ENCODE assay signal across 17 mouse cellular contexts in genomic region chr14:47632419-47632818, GRCm38 (mm10). TPM values are rescaled to one million over a fixed set of nuclear protein-coding genes. Genes with fewer than 3 reads are reported as not detected.
DNase-seq lines count a peak whose midpoint lies in the region; ATAC-seq lines count a peak whose summit lies in the region.
"Had no signal": no experiment of that assay in that cellular context is flagged by ENCODE, and none has a peak within 500 bp of the region (broad histone marks: within the 10 kb centered on the region; RNA-seq: fewer than 3 reads in every experiment).

No protein-coding gene starts in this region.

- H3K4me1 ChIP-seq in heart, embryonic 10.5 days: peaks cover 35% of the 10 kb centered on the region
- H3K4me1 ChIP-seq in heart, embryonic 14.5 days (ENCODE audit: control insufficient read depth in 2 of 2, insufficient read depth in 2 of 2, low read length in 2 of 2): peaks cover 29 to 31% of the 10 kb centered on the region in 2 experiments
- H3K4me1 ChIP-seq: forebrain, embryonic 15.5 days; intestine, embryonic 15.5 days had no signal

- no peaks in the 10 kb centered on the region for H3K27me3 ChIP-seq in heart, embryonic 10.5 days (ENCODE audit: insufficient read depth, poor library complexity, severe bottlenecking)
- H3K27me3 ChIP-seq in heart, embryonic 14.5 days (ENCODE audit: control insufficient read depth, insufficient read depth, low read length): no peaks in the 10 kb centered on the region
- H3K27me3 ChIP-seq: embryonic facial prominence, embryonic 12.5 days; forebrain, embryonic 15.5 days; hindbrain, embryonic 13.5 days; intestine, embryonic 15.5 days; kidney, embryonic 15.5 days had no signal

- WGBS in heart, embryonic 10.5 days: 53% methylated on average over 1 of the region's 1 CpGs
- WGBS in heart, embryonic 14.5 days: 15% methylated on average over 1 of the region's 1 CpGs

- no peaks in the 10 kb centered on the region for H3K36me3 ChIP-seq in heart, embryonic 10.5 days
- H3K36me3 ChIP-seq in heart, embryonic 14.5 days (ENCODE audit: control insufficient read depth, insufficient read depth, low read length): no peaks in the 10 kb centered on the region
- H3K36me3 ChIP-seq: embryonic facial prominence, embryonic 12.5 days; forebrain, embryonic 15.5 days; hindbrain, embryonic 13.5 days; intestine, embryonic 15.5 days; kidney, embryonic 15.5 days had no signal

- no peaks in the 10 kb centered on the region for H3K9me3 ChIP-seq in heart, embryonic 10.5 days
- H3K9me3 ChIP-seq in heart, embryonic 14.5 days (ENCODE audit: control insufficient read depth, low read length): no peaks in the 10 kb centered on the region
- H3K9me3 ChIP-seq: embryonic facial prominence, embryonic 12.5 days; forebrain, embryonic 15.5 days; hindbrain, embryonic 13.5 days; intestine, embryonic 15.5 days; kidney, embryonic 15.5 days had no signal

- peak; percentile 51 to 67 for DNase-seq in heart, adult 9 months (ENCODE audit: low spot score in 2 of 2)
- DNase-seq in heart, embryonic 10.5 days (ENCODE audit: low spot score): no peak
- peak; percentile 51 to 70 for DNase-seq in heart, postnatal 10 days
- DNase-seq in gastrocnemius, postnatal 25 days: no peak
- no peak for DNase-seq in thymus, postnatal 0 days (ENCODE audit: low spot score)
- no peak for DNase-seq in adrenal gland, postnatal 25 days
- DNase-seq: adrenal gland, adult 8-10 months; cerebellum, adult 11 months; cerebellum, adult 8-10 months; cerebellum, postnatal 14 days; kidney, adult 18-20 months had no signal

- peak; percentile 54 for ATAC-seq in heart, embryonic 14.5 days (ENCODE audit: insufficient number of reproducible peaks, insufficient read depth, low FRiP score, low read depth)
- ATAC-seq: forebrain, embryonic 15.5 days; intestine, embryonic 15.5 days had no signal

- intact Hi-C loops in heart, postnatal 10 days (cut with DNase I): no loop called here

- no peak overlapping the region for H3K9ac ChIP-seq in heart, embryonic 14.5 days (ENCODE audit: low read length)
- H3K9ac ChIP-seq: embryonic facial prominence, embryonic 12.5 days; forebrain, embryonic 15.5 days; hindbrain, embryonic 13.5 days; intestine, embryonic 15.5 days; kidney, embryonic 15.5 days had no signal

- no peak overlapping the region for H3K4me3 ChIP-seq in heart, embryonic 10.5 days
- H3K4me3 ChIP-seq in heart, embryonic 14.5 days (ENCODE audit: control insufficient read depth in 1 of 2, insufficient read depth in 1 of 2, low read depth in 1 of 2, low read length in 2 of 2): no peak overlapping the region
- H3K4me3 ChIP-seq: embryonic facial prominence, embryonic 12.5 days; forebrain, embryonic 15.5 days; hindbrain, embryonic 13.5 days; intestine, embryonic 15.5 days; kidney, embryonic 15.5 days had no signal

- H3K4me2 ChIP-seq in heart, embryonic 14.5 days (ENCODE audit: low read length): no peak overlapping the region
- H3K4me2 ChIP-seq: embryonic facial prominence, embryonic 12.5 days; forebrain, embryonic 15.5 days; hindbrain, embryonic 13.5 days; intestine, embryonic 15.5 days; kidney, embryonic 15.5 days had no signal

- H3K27ac ChIP-seq in heart, embryonic 10.5 days: peak overlapping the region; percentile 57
- peak overlapping the region; percentile 57 to 79 for H3K27ac ChIP-seq in heart, embryonic 14.5 days (replicated peaks in 1 of 2; ENCODE audit: control insufficient read depth in 1 of 2, insufficient read depth in 1 of 2, low read depth in 2 of 2, low read length in 2 of 2)
- H3K27ac ChIP-seq: embryonic facial prominence, embryonic 12.5 days; forebrain, embryonic 15.5 days; hindbrain, embryonic 13.5 days; intestine, embryonic 15.5 days; kidney, embryonic 15.5 days had no signal

RNA-seq across cellular contexts. Expression of gene Ktn1, which starts 15.8 kb away (rescaled TPM):
- polyA plus RNA-seq in heart, embryonic 10.5 days (2016; fragmentation: Nextera tagmentation; extraction: Ambion mirVana): 73.1 and 82.3 TPM in 2 replicates
- polyA plus RNA-seq in heart, embryonic 14.5 days (2014; fragmentation: Nextera tagmentation; extraction: Ambion mirVana): 92.8 and 105 TPM in 2 replicates
- 100 to 1,000 TPM; 146 to 167 TPM for total RNA-seq in heart, postnatal 10 days (2021)
- 100 to 1,000 TPM; 158 to 175 TPM for total RNA-seq in gastrocnemius, postnatal 25 days (2021)
- polyA plus RNA-seq in thymus, postnatal 0 days (2015; fragmentation: Nextera tagmentation; extraction: Ambion mirVana): 46.3 and 61.9 TPM in 2 replicates
- 58.6 and 76.6 TPM in 2 replicates for total RNA-seq in adrenal gland, postnatal 25 days (2021)

Comparison
In these comparisons a context has a peak if more than half of its experiments do, and no peak if none do; other contexts are left out.
1. DNase-seq: peak in heart, adult 9 months (2 of 2) and heart, postnatal 10 days (2 of 2); none in heart, embryonic 10.5 days (single experiment), gastrocnemius, postnatal 25 days (single experiment), thymus, postnatal 0 days (single experiment) and adrenal gland, postnatal 25 days (single experiment).